8 mouse cellular contexts compared by ENCODE assay signal in genomic region chr15:86109650-86110211, GRCm38 (mm10). TPM values are rescaled to one million over a fixed set of nuclear protein-coding genes. Genes with fewer than 3 reads are reported as not detected.
DNase-seq lines count a peak whose midpoint lies in the region; ATAC-seq lines count a peak whose summit lies in the region.

No protein-coding gene starts in this region.

- peak; percentile 68 for DNase-seq in gastrocnemius, adult 18-20 months (ENCODE audit: low spot score)
- DNase-seq in gastrocnemius, postnatal 10 days, result no peak
- peak; percentile 35 for DNase-seq in A20 (ENCODE audit: low read depth, low spot score)
- DNase-seq in cerebellum, postnatal 36 days, result peak; percentile 70 to 71
- peak; percentile 54 to 70 for DNase-seq in heart, postnatal 14 days

- no peak for ATAC-seq in erythroid progenitor cell, adult 5-6 weeks (replicated peaks; ENCODE audit: low FRiP score, poor library complexity, severe bottlenecking)
- ATAC-seq in activated CD4-positive, CD25-positive, alpha-beta regulatory T cell, adult 4 months, result no peak
- ATAC-seq in granulocyte monocyte progenitor cell, adult 5-6 weeks (replicated peaks; ENCODE audit: poor library complexity, severe bottlenecking), result no peak

- intact Hi-C loops in heart, postnatal 14 days (cut with DNase I), result no loop called here

RNA-seq across cellular contexts. Expression of gene Gramd4, which starts 52.2 kb away (rescaled TPM):
- total RNA-seq in gastrocnemius, adult 18-20 months (2021), result 10 to 100 TPM in 1 of 2 experiments, 1 to 10 TPM in 1; 7.6 to 12.1 TPM
- 10 to 100 TPM; 11.4 to 11.5 TPM for total RNA-seq in gastrocnemius, postnatal 10 days (2021)
- total RNA-seq in heart, postnatal 14 days (2021), result 10 to 100 TPM; 32.4 to 35.0 TPM
- 10.8 and 16.8 TPM in 2 replicates for total RNA-seq in erythroid progenitor cell, adult 5-6 weeks (2015; ENCODE audit: low replicate concordance)
- total RNA-seq in erythroid progenitor cell, adult 5-6 weeks (2017; ENCODE audit: low replicate concordance), result 18.9 and 37.5 TPM in 2 replicates
- 10 to 100 TPM; 20.5 to 22.7 TPM for polyA plus RNA-seq in activated CD4-positive, CD25-positive, alpha-beta regulatory T cell, adult 4 months (2017; shearing (Covaris generic))
- 15.0 and 19.9 TPM in 2 replicates for total RNA-seq in granulocyte monocyte progenitor cell, adult 5-6 weeks (2014; fragmentation: Nextera tagmentation)
- total RNA-seq in granulocyte monocyte progenitor cell, adult 5-6 weeks (2017), result 15.9 and 18.4 TPM in 2 replicates
